Mouse (Mus musculus): ENCODE data around the gene Mroh9.

Mroh9 gene

GRCm38 (mm10) chr1:162986777-162987176 is 98.7 kb downstream of the Mroh9 start:
- in situ Hi-C loops (cut with MboI; ENCODE audit: low pct_unique_long_range_greater_than_20kb in 1 of 2, low sequenced_read_pairs in 2 of 2, unreplicated experiment in 1 of 2) = no loop called here

GRCm38 (mm10) chr1:162986121-162986748 is 99.2 kb downstream of the Mroh9 start:
- in situ Hi-C loops (cut with MboI; ENCODE audit: low pct_unique_long_range_greater_than_20kb in 1 of 2, low sequenced_read_pairs in 2 of 2, unreplicated experiment in 1 of 2) = no loop called here

DNA sequence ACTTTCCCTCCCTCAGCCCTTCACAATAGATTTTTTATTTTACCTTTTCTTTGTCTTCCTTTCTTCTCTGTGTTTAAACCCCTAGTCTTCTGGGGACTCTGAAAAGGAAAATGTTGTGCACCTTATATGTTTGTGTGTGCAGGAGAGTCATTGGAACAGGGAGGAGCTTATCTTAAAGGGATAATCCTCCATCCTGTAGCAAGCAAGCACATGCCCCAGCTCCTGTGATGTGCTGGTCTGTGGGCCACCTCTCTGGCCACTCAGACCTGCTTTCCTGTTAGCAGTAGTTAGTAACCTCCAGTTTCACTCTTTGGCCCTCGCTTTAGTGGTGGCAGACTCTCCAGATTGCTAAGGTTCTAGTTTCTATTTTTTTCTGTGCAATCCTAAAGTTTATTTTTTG is 101.0 kb downstream of the Mroh9 start, which contains the start of gene Fmo3:
Fmo3 (minus strand) TSS at position 101 of the 400 bp plus-strand sequence.
- in situ Hi-C loops (cut with MboI; ENCODE audit: low pct_unique_long_range_greater_than_20kb in 1 of 2, low sequenced_read_pairs in 2 of 2, unreplicated experiment in 1 of 2) = no loop called here

All from mouse embryonic stem cell (cell line).